Mouse (Mus musculus): ENCODE measurements around the gene Cdc5l.
"Not testable (repeated sequence)": the region's sequence is repeated elsewhere in the genome, so short reads cannot be mapped to it uniquely, and the experiment has no call there.

Cdc5l gene

GRCm38 (mm10) chr17:45445923-45446322, 12.4 kb upstream of the Cdc5l start:
- peak; percentile 61 for DNase-seq (ENCODE audit: low read depth)

- DNase-seq (ENCODE audit: low read depth) = no peak
These were observed 689 bp upstream of the Cdc5l start for GRCm38 (mm10) chr17:45434262-45434590.

GRCm38 (mm10) chr17:45432706-45433398, 685 bp downstream of the Cdc5l start:
- peak; percentile 37 for DNase-seq (ENCODE audit: low read depth)

GRCm38 (mm10) chr17:45432007-45432406, 1.5 kb downstream of the Cdc5l start:
- DNase-seq (ENCODE audit: low read depth) = no peak

DNA sequence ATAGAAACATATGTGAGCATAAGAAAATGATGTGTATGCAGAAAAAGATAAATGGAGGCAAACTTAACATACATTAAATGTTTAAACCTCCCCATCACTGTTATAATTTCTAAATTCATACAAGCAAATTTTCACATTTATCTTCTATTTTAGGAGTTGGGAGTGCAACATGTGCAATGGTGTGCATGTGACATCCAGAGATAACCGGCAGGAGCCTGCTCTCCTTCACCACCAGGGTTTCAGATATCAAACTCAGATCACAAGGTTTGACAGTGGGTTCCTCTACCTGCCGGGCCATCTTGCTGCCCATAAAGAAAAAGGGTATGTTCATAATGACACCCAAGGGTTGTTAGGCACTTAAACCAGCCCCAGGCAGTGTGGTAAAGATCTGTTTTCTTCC, 16.1 kb downstream of the Cdc5l start:
- DNase-seq (ENCODE audit: low read depth) = no peak

DNA sequence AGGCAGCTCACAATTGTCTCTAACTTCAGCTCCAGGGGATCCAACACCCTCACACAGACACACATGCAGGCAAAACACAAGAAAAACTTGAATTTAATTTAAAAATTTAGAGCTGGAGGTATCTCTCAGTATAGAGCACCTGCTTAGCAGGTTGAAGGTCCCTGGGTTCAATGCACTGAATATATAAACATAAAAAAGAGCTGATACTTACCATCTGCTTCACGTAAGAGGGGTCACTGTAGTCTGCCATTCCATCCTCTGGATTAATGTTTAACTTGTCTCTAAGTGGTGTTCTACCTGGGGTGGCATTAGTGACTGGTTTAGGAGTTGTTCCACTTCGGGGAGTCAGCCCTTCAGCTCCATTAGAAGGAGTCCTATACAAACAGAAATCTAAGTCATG, 21.9 kb downstream of the Cdc5l start:
- DNase-seq (ENCODE audit: low read depth) = not testable (repeated sequence)

DNA sequence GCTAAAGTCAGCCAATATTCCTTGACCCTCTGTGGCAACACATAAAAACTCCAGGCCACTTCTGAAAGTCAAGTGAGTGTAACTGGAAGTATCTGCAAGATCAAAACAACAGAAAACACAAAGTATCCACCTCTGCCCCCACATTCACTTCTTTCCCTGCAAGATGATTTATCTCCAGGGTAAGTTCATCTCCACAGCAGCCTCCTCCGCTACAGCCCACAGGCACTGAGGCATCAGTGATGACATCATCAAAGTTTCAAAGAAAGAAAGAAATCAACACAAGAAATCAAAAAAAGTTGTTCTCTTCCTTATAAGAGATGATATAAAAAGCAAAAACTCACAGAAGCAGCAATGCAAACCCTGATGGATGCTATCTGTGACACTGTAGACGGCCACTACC, 24.8 kb downstream of the Cdc5l start:
- no peak for DNase-seq (ENCODE audit: low read depth)

DNA sequence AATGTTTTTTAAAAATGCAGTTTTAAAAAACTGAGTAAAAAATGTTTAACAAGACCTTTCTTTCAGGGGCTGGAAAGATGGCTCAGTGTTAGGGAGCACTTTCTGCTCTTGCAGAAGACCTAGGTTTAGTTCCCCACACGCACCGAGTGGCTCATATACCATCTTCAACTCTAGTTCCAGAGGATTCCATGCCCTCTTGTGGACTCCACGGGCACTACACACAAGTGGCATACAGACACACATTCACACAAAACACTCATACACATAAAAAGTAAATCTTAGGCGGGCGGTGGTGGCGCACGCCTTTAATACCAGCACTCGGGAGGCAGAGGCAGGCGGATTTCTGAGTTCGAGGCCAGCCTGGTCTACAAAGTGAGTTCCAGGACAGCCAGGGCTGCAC, 27.3 kb downstream of the Cdc5l start:
- DNase-seq (ENCODE audit: low read depth) = no peak

DNA sequence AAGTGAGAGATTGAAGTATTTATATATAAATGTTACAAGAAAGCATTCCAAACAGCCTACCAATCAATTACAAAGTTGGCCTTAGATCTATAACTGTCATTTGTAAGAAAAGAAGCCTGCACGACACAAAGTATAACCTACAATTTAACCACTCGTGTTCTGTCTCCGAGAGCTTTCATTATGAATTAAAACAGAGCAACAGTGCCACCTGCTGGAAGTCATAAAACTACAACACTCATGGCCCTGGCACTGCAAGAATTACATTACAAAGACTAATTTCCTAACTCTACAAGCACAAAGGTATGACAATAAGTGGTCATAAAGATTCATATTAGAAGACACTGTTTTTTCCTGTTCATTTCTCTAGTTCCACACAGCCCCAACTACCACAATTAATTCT, 30.3 kb downstream of the Cdc5l start:
- peak; percentile 78 for DNase-seq (ENCODE audit: low read depth)

DNA sequence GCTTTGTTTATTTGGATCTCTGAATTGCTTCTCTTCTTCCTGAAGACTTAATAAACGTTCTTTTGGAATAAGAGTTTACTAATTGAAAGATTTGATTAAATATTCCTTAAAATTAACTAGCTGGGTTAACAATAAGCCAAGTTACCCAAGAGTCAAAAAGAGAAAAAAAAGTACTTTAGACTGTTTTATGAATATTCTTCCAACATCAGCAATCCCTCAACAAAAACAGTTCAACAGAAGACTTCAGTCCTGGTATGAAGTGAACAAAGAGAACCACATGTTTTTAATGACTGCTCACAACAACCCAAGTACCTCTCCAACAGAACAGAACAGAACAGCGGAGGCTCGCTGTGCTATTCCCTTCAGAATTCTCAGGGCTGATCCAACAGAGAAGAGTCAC, 30.9 kb downstream of the Cdc5l start:
- DNase-seq (ENCODE audit: low read depth) = no peak

DNA sequence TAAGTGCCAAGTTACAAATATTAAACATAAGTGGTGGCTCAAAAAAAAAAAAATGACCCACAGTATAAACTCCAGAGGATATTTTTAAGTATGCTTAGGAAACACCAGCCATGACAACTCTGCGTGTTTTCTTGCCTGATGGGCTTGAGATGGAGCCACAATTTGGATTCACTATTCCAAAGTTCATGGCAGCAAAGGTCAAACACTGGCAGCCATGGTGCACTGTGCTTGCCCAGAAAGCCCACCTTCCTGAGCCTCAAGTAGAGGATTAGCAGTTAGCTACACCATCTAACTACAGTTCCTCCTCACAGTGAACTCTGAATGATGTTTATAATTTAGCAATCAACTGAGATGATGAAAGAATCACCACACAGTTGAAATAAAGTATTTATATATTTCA, 31.4 kb downstream of the Cdc5l start:
- DNase-seq (ENCODE audit: low read depth) = peak; percentile 18

DNA sequence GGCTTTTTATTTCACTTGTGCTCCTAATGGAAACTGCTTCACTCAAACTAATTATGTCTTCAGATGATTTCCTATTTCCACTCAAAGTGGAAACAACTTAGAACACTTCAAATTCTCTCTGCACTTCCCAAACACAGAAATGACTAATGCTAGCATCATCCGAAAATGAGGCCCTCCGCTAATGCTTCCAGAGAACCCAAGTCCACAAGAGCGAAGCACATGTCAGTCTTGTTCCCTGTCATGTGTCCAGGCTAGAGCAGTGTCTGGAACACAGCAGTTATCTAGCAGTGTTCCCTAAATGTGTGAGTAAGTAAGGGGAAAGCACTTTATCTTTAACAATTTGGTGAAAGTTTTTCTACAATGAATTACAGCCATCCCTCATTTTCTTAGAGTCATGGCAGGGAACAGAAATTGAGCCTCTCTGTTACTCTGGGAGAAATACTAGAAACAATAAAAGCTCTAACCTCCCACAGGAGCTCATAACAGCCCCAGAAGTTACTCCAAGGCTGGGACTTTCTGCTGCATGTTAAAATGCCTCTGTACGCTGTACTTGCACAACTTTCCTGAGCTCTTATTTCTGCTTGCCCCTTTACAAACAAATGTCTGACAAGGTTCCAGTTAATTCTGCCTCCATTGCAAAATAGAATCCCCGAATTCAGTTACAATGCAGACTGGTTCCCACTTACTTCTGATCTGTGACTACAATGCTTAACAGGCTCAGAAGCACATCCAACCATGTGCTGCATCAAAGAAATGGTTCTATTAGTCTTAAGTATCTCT, 32.2 kb downstream of the Cdc5l start:
- DNase-seq (ENCODE audit: low read depth) = peak; percentile 44

DNA sequence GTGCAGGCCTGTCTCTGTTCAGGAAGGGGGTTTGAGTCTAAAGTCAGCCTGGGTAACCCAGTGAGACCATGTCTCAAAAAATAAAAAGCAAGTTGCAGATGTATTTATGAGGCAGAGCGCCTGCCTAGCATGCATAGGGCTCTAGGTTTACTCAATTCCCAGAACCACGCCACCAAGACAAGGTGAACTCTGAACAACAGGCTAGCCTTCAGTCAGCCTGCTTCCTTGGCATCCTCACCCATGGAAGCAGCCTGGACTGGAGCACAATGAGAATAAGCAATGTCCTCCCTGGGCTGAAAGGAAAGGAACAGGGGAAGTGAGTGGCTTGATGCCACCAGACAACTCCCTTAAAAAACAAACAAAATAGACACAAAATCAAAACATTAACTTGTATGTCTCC, 35.5 kb downstream of the Cdc5l start:
- no peak for DNase-seq (ENCODE audit: low read depth)

DNA sequence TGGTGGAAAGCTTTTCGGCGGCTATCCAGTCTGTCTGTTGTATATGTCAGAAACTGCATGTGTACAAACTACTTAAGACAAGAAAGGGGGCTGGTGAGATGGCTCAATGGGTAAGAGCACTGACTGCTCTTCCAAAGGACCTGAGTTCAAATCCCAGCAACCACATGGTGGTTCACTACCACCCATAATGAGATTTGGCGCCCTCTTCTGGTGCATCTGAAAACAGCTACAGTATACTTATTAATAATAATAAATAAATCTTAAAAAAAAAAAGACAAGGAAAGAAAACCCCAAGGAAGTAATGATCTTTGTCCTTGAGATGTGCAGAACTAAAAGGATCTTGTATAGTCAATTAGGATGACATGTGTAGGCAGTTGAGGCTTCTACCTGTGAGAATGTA, 36.0 kb downstream of the Cdc5l start:
- DNase-seq (ENCODE audit: low read depth) = peak; percentile 33

DNA sequence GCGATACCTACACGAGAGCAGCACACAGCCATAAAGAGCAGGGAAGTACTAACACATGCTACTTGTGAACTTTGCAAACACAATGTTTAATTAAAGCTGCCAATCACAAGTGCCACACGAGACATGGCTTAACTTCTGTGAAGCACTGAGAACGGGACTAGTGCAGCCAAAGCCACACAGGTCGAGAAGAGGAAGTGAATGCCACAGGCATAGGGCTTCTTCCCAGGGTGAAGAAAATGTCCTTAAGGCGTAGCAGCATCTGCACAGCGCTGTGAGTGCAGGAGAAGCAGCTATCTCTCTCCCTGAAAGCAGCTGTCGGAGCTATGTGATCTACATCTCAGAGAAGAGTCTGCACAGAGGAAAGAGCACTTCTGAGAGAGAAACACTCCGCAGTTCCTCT, 38.9 kb downstream of the Cdc5l start:
- DNase-seq (ENCODE audit: low read depth) = peak; percentile 24

- DNase-seq (ENCODE audit: low read depth) = no peak
These were observed 39.8 kb downstream of the Cdc5l start for GRCm38 (mm10) chr17:45393765-45394164.

GRCm38 (mm10) chr17:45389896-45390295, 43.6 kb downstream of the Cdc5l start:
- DNase-seq (ENCODE audit: low read depth) = no peak

GRCm38 (mm10) chr17:45386986-45387385, 46.6 kb downstream of the Cdc5l start:
- no peak for DNase-seq (ENCODE audit: low read depth)

DNA sequence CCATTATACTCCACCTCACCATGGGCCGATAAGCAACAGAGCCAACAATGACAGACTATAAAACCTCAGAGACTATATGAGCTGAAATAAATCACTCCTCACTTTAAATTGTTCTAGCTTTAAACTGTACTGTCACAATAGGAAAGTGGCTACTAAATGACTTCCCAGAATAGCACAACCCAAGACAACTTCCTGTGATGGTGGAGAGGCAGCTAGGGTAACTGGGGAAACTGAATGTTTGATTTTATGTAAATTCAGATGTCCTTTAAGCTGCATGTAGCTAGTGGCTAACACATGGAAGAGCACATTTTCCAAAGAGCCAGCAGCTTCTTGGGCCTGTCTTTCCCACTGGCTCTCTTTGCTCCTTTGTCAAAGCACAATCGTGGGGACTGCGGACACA, 50.2 kb downstream of the Cdc5l start:
- no peak for DNase-seq (ENCODE audit: low read depth)

- DNase-seq (ENCODE audit: low read depth) = no peak
These were observed 54.2 kb downstream of the Cdc5l start for GRCm38 (mm10) chr17:45379271-45379784.

- no peak for DNase-seq (ENCODE audit: low read depth)
These were observed 56.2 kb downstream of the Cdc5l start for GRCm38 (mm10) chr17:45377323-45377722.

DNA sequence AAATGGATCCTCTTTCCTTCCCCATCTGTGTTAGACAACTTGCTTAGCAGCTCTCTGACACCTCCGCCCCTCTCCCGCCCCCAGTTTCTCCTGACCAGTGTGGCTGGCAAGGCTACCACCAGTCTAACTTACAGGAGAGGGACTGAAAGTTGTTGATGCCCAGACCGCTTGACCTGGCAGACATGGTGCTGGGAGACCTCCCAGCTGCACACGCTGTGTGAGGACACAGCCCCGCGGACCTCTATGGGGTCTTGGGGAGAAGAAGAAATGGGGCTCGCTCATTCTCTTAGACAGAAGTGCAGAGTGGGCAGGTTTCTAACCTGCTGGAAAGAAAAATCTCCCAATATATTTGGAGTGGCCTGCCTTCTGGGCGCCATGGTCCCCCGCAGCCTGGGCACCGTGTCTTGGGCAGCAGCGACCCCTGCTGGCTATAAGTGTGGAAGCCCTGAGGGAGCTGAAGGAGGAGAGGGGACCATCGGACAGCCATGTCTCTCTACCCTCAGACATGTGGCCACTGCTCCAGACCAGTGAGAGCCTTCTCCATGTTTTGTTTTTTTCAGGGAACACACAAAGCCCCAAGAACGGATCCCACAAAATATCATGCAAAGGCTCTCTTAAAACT, 59.4 kb downstream of the Cdc5l start:
- peak; percentile 57 for DNase-seq (ENCODE audit: low read depth)

- DNase-seq (ENCODE audit: low read depth) = no peak
These were observed 62.5 kb downstream of the Cdc5l start for GRCm38 (mm10) chr17:45371042-45371441.
